Mouse (Mus musculus) effector memory CD4-positive, alpha-beta T cell, adult 5 months (primary cell): ENCODE measurements around the gene Ern1. TPM values are rescaled to one million over a fixed set of nuclear protein-coding genes. Genes with fewer than 3 reads are reported as not detected.

ENCODE experiments used
- polyA plus RNA-seq: library from polyadenylated mRNA; unstranded; fragments of 100-300 nt; shearing (Covaris generic); gene quantifications from one replicate; pipeline ENCODE4 v1.2.1, GENCODE M21; 2017

The Ern1 gene
- polyA plus RNA-seq, result 127 TPM

DNA sequence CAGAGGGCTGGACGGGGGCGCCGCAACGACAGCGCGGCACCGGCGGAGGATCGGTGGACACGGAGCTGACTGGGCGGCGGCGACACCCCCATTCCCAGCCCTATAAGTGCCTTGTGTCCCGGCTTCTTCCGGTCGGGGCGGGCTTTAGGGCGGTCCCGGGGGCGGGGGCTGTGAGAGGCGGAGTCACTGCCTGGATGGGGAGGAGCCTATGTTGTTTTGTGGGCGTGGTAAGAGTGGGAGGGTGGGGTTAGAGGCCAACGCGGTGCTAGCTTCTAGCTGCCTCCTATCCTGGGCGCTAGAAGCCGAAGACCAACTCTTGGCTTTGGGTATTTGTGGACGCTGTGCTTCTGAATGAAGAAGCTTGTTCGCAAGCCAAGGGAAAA is at the start of gene Ern1:
Ern1 (minus strand) TSS at position 120 of the 383 bp plus-strand sequence.

DNA sequence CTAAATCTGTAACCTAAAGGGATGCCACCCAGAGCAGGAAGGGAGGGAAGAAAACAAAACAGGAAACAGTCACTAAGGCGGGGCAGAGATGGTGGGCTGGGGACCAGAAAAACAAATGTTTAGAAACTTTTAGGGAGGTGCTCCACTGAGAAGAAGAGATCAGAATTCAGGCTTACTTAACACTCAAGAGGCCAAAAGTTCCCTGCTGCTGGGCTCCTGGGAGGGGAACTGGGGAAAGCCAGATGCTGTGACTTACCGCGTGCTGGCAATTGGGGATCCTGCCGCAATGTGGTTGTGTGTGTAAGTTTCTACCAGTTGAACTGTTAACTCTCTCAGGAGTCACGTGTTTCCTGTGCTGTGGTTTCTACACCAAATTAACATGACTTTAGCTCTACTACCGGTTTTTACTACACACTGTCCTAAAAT is 99.8 kb downstream of the Ern1 start, which contains the start of gene Icam2:
Icam2 (minus strand) TSS at position 285 of the 426 bp plus-strand sequence.

DNA sequence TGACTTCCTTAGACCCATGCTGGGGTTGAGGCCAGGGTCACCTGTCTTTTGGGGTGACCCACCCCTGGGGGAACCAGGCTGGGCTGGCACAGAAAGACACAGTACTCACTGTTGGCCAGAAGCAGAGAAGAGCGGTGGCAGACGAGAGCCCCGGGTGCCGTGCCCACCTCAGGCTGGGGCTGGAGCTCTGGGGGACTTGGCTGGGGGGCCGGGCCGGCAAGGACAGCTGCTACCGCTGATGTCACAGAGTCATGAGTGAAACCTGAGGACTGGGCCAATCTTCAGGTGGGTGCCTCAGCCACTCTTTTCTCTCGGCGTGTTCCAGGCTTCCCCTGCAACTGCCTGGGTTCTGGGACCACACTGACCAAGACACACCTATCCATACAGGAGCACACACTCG is 122.3 kb downstream of the Ern1 start, which contains the start of gene Prr29:
Prr29 (plus strand) TSS at position 107 of the 400 bp plus-strand sequence.

DNA sequence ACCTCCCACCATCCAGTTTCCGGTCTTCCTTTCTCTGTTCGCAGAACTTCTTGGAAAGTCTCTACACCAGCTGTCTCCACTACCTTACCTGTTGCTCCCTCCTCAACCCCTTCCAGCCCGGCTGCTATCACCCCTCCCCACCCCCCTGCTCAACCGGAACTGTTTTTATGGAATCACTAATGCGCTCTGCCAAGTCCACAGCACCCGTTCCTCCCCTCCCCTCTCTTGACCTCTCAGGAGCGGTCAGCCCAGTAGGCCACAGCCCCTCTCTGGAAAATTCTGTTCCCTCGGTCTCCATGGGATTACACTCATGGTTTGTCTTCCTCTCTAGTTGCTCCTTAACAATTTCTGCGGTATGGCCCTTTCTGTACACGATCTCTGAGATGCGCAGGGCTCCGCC is 134.5 kb downstream of the Ern1 start, which contains the start of gene Scn4a:
Scn4a (minus strand) TSS at position 101 of the 400 bp plus-strand sequence.

Other genes starting within 250 kb of the Ern1 start
- 67.4 TPM for gene Ftsj3, start 231.8 kb downstream of the Ern1 start, polyA plus RNA-seq
- 120 TPM for gene Psmc5, start 231.7 kb downstream of the Ern1 start, polyA plus RNA-seq
- gene Smarcd2, start 214.9 kb downstream of the Ern1 start, polyA plus RNA-seq, result 116 TPM
- gene Tcam1, start 211.2 kb downstream of the Ern1 start, polyA plus RNA-seq, result not detected
- not detected for gene Gh, start 186.0 kb downstream of the Ern1 start, polyA plus RNA-seq
- gene Cd79b, start 173.1 kb downstream of the Ern1 start, polyA plus RNA-seq, result 0.31 TPM
- not detected for gene Scn4a, start 134.6 kb downstream of the Ern1 start, polyA plus RNA-seq
- gene Prr29, start 122.4 kb downstream of the Ern1 start, polyA plus RNA-seq, result not detected
- 82.2 TPM for gene Icam2, start 99.8 kb downstream of the Ern1 start, polyA plus RNA-seq
- gene Tex2, start 125.6 kb upstream of the Ern1 start, polyA plus RNA-seq, result 95.0 TPM